Mouse (Mus musculus) thymus, adult 2 months (tissue): ENCODE results near the gene Btbd19. TPM values are rescaled to one million over a fixed set of nuclear protein-coding genes. Genes with fewer than 3 reads are reported as not detected.
A peak's percentile ranks its signal among the peaks of the same experiment; 100 is the strongest.

ENCODE experiments used
- DNase-seq: peaks from one replicate; pipeline ENCODE4 v3.0.0; 2021
- H3K27ac ChIP-seq: fragments of 200-500 bp; 2 replicates; pipeline ENCODE4 v1.5.1; 2012; ENCODE audit warnings: low read length, control low read depth; ENCODE audit not compliant: control insufficient read depth, insufficient read depth
- H3K27me3 ChIP-seq: fragments of 200-500 bp; 2 replicates; pipeline ENCODE4 v1.6.1; 2012; ENCODE audit warnings: mild to moderate bottlenecking, low read length, moderate library complexity, mixed read lengths; ENCODE audit not compliant: control insufficient read depth, insufficient read depth
- H3K36me3 ChIP-seq: fragments of 200-500 bp; 2 replicates; pipeline ENCODE4 v1.6.1; 2012; ENCODE audit warnings: mild to moderate bottlenecking, low read length, moderate library complexity; ENCODE audit not compliant: control insufficient read depth, insufficient read depth
- H3K4me1 ChIP-seq: fragments of 200-500 bp; replicated peaks from 2 replicates; pipeline ENCODE4 v1.6.1; 2012; ENCODE audit warnings: low read length; ENCODE audit not compliant: control insufficient read depth, insufficient read depth
- H3K4me3 ChIP-seq: fragments of 200-500 bp; 2 replicates; pipeline ENCODE4 v1.5.1; 2012; ENCODE audit warnings: mild to moderate bottlenecking, low read length, control low read depth, moderate library complexity; ENCODE audit not compliant: control insufficient read depth, insufficient read depth
- CTCF ChIP-seq: fragments of 200-500 bp; IDR thresholded peaks from 2 replicates; pipeline ENCODE4 v1.5.1; 2012; ENCODE audit warnings: mild to moderate bottlenecking, control low read depth, low read length, moderate library complexity, borderline replicate concordance; ENCODE audit not compliant: control insufficient read depth, poor library complexity, insufficient read depth; ENCODE audit errors: extremely low read depth
- POLR2A ChIP-seq: fragments of 200-500 bp; IDR thresholded peaks from 2 replicates; pipeline ENCODE4 v1.6.1; 2012; ENCODE audit warnings: mild to moderate bottlenecking, low read length, control low read depth, moderate library complexity; ENCODE audit not compliant: control insufficient read depth, poor library complexity, insufficient read depth; ENCODE audit errors: extremely low read depth
- WGBS: fragments of 180-500 bp; shearing (Covaris S2); methylation state at CpG from one replicate; pipeline ENCODE4 v1.1.7; 2018; 5-methylcytosine and 5-hydroxymethylcytosine counted together
- polyA plus RNA-seq: library from polyadenylated mRNA; depleted of rRNA; stranded (reverse); fragments of >200 nt; gene quantifications from 2 replicates; pipeline ENCODE4 v1.2.3, GENCODE M21; 2012

Btbd19 gene
- polyA plus RNA-seq, 1 experiment, result 20.3 TPM

DNA sequence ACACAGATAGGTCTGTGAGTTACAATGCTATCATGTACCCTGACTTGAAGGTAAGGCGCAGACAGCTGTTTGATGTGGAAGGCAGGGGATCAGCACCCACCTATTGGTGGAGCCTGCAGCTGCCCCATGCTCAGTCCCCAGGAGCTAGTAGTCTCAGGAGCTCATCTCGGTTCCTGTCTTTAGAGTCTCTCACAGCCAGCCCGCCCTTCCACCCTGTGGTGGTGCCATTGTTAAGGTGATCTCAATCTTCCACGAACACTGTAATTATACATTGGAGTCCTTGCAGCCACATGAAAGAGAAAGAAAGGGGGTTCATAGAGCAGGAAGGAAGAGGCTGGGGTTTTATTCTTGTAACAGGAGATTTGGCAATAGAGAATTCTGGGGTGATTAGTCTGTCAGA lies 25.5 kb downstream of the Btbd19 start:
- H3K27ac ChIP-seq, result no peak overlapping the region

DNA sequence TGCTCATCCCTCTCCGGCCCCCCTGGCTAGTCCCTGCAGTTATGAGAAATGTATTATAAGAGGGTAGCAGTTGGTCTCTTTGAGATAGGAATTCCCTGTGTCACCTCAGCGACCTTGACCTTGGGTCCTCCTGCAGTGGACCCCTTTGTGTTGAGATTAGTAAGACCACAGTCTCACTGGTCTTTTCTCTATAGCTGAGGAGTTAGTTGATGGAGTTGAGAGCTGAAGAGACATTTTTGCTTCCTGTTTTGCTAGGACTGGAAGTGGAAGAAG lies 26.8 kb downstream of the Btbd19 start:
- Histone ChIP-seq H3K27me3 (no peaks in the 10 kb centered on the region; the same call in 1 of the 2 replicates), H3K27ac (no peak overlapping the region), H3K4me3 (no peak overlapping the region), H3K4me1 (peaks cover 19% of the 10 kb centered on the region), H3K36me3 (no peaks in the 10 kb centered on the region)
- DNase-seq, result no peak
- 90% methylated on average over 2 of the region's 2 CpGs for WGBS
- no peak for TF ChIP-seq POLR2A
- no peak for TF ChIP-seq CTCF

More for the DNA sequence above, 25.5 kb downstream of the Btbd19 start:
- H3K4me3 ChIP-seq, result no peak overlapping the region
- no peaks in the 10 kb centered on the region for H3K36me3 ChIP-seq
- WGBS, result 11% methylated on average over 4 of the region's 4 CpGs
- H3K4me1 ChIP-seq, result peaks cover 19% of the 10 kb centered on the region
- no peaks in the 10 kb centered on the region; the same call in 1 of the 2 replicates for H3K27me3 ChIP-seq
- TF ChIP-seq POLR2A (no peak), CTCF (no peak)
- DNase-seq, result no peak

DNA sequence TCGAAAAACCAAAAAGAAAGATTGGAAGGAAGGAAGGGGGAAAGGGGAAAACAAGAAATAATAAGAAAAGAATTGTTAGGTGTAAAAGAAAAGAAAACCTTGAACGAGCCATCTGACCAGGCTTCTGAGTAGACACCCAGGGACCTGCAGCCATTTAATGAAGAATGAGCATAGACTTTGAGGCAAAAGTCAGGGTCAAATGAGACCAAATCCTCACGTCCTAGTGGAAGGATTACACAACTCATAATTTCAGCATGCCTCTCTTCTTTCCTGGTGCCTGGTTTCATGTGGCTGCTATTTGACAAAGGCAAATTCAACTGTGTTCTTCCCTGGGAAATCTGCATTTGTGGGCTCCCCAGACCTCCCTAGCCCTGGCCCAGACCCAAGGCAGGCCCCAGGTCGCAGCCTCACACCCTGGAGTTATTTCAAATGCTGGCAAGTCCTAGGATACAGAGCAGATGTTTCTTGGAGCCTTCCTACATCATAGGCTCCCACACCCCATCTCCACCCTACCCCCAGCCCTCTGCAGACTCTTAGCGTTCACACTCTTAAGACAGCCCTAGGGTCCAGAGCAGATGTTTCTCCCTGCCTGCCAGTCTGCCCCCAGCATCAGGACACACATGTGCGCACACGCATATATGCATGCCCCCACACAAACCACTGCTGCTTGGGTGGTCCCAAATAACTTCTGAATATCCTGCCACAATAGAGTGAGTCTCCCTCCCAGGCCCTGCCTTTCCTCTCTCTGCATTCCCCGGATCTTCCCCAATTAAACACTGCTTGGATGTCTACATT lies 27.4 kb downstream of the Btbd19 start:
- H3K36me3 ChIP-seq, result no peaks in the 10 kb centered on the region
- H3K4me1 ChIP-seq, result peaks cover 19% of the 10 kb centered on the region
- H3K27me3 ChIP-seq, result no peaks in the 10 kb centered on the region; the same call in 1 of the 2 replicates
- WGBS, result 93% methylated on average over 8 of the region's 8 CpGs
- DNase-seq, result no peak
- H3K4me3 ChIP-seq, result no peak overlapping the region
- TF ChIP-seq POLR2A (no peak), CTCF (no peak)
- no peak overlapping the region for H3K27ac ChIP-seq

DNA sequence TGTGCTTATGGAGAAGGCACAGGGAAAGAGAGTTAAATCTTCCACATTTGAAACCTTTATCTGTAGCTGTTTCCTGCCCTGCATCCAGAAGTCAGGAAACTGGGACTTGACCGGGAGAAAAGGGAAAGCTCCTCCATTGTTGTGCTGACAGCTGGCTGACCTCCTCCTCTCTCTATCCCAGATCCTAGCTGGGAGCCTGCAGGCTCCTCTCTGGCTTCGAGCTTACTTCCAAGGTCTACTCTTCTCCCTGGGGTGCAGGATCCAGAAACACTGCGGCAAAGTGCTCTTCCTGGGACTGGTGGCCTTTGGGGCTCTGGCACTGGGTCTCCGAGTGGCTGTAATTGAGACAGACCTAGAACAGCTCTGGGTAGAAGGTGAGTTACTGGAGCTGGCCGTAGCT lies 28.9 kb downstream of the Btbd19 start:
- no peak overlapping the region for H3K4me3 ChIP-seq
- DNase-seq, result no peak
- no peaks in the 10 kb centered on the region; the same call in 1 of the 2 replicates for H3K27me3 ChIP-seq
- 37% methylated on average over 5 of the region's 5 CpGs for WGBS
- no peak overlapping the region for H3K27ac ChIP-seq
- TF ChIP-seq CTCF (no peak), POLR2A (no peak)
- H3K4me1 ChIP-seq, result peaks cover 19% of the 10 kb centered on the region
- no peaks in the 10 kb centered on the region for H3K36me3 ChIP-seq

DNA sequence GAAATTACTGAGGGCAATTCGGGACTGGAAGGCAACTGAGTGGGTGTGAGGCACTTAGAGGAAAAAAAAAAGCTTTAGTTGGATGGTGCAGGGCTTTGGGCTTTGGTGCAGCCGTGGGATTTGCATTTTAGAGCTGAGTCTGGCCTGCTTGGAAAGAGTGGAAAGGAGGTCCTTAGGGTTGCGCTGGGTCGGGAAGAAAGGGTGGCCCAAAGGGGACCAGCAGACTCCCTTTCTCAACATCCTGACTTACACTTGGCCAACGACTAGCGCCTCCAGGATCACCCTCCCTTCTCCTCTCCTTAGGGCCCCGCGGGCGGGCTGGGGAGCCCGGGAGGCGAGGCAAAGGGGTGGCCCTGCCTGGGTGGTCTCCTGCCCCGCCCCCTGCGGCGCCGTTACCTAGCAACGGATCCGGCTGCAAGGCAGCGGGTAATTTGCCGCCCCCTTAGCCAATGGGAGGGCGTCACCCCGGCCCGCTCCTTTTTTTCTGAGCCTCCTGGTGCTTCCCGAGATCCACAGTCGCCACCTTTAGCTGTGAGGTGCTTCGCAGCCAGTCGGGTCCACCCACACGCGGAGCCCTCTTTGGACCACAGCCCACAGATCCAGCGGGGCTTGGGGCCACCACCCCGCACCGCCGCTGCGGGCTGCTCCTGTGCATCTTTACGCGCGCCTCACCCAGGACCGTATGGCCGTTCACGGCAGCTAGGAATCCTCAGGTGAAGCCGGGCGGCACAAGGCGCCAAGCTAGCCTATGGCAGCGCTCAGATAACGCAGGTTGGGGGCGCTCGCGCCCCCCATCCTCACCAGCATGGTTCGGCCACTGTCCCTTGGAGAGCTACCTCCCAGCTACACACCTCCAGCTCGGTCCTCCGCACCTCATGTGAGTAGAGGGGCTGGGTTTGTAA lies 29.7 kb downstream of the Btbd19 start, which contains the start of gene Ptch2:
Ptch2 (plus strand) TSS at position 525 of the 902 bp plus-strand sequence.
- Histone ChIP-seq H3K27me3 (no peaks in the 10 kb centered on the region; the same call in 1 of the 2 replicates), H3K4me1 (peaks cover 19% of the 10 kb centered on the region), H3K36me3 (no peaks in the 10 kb centered on the region), H3K4me3 (0 out of 2 replicates have a peak within 1 kb of the TSS, but pooled peaks have one; percentile 5), H3K27ac (no peak within 1 kb of the TSS)
- no peak for TF ChIP-seq CTCF
- no peak for TF ChIP-seq POLR2A
- peak; percentile 68 for DNase-seq
- 4% methylated on average over 50 of the region's 50 CpGs for WGBS

DNA sequence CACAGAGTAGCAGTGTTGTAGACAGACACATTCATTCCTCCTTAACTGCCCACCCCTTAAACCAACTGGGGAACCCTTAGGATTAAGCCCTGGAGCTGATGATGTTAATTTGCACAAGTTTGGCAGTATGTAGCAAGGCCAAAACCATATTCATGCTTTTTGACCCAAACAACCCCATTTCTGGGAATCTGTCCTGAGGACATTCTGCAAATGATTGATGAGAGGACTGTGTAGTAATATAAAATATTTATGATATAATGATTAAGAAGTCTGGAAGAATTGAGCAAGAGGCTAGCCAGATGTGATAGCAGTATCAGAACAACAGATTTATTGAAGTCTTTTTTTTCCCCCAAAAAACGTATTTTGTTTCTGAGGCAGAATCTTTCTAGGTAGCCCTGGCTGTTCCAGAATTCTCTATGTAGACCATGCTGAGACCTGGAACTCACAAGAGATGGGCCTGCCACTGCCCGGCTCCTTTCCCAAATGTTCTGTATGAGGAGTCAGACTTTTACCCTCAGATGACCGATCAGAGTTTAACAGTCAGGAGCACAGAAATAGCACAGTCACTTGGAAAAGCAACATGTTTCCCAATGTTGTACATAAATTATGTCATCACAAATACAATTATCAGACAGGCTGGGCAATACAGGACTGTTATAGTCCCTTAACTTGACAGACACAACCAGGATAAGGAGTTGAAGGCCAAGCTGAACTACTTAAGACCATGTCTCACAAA lies 30.7 kb downstream of the Btbd19 start:
- Histone ChIP-seq H3K27ac (no peak overlapping the region), H3K4me3 (no peak overlapping the region), H3K36me3 (no peaks in the 10 kb centered on the region), H3K27me3 (no peaks in the 10 kb centered on the region; the same call in 1 of the 2 replicates), H3K4me1 (peaks cover 13% of the 10 kb centered on the region; the same call in 1 of the 2 replicates)
- no peak for DNase-seq
- 94% methylated on average over 3 of the region's 3 CpGs for WGBS
- TF ChIP-seq POLR2A, result no peak
- TF ChIP-seq CTCF, result no peak
